ENCODE assay signal across 7 mouse cellular contexts in the genomic region with DNA sequence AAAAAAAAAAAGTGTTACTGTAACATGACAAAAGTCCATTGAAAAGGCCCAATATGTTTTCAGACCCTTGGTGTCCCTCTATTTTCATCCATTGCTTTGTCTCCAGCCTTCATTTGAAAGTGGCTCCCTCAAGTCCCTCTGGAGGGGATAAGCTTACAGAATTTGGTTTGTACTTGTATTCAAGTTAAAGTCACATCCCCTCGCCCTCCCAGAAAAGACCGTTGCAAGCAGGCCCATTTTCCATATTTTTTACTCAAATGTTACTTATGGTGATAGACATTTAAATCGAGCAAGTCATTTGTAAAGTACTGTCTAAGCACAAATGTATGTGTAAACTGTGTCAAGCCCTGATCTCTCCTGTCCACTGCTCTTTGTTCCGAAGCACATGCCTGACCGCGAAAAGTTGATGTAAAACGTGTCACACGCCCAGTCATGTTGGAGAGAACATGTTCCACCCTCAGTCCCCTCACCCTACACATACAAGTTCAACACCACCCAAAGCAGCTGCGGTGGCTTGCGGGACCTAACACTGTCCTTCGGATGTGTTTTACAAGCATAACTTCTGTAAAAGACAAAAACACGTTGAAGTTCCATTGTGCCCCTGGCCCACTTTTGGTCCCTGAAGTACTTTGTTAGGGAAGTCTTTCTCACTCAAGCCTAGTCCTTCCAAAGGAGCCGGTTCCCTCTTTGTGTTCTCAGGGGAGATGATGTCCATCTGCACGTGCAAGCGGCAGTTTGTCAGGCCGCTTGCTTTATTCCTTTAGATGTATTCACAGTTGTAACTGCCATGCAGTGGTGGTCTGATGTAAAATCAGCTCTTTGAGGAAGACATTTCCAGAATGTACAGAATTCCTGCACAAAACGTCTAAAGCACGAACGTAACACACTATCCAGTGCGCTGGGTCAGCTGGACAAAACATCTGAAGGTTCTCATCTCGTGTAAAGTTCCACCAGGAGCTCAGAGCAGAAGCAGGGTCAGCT. TPM values are rescaled to one million over a fixed set of nuclear protein-coding genes. Genes with fewer than 3 reads are reported as not detected.
DNase-seq lines count a peak whose midpoint lies in the region; ATAC-seq lines count a peak whose summit lies in the region.

No protein-coding gene starts in this region.

- DNase-seq in right cerebral cortex, adult 2 months (ENCODE audit: low spot score in 2 of 2), result peak; percentile 22 to 26
- no peak for DNase-seq in right cerebral cortex, adult 18-20 months
- peak; percentile 51 for DNase-seq in embryo, embryonic 9.5 days (ENCODE audit: extremely low spot score)
- DNase-seq in hindbrain, embryonic 14.5 days (ENCODE audit: low spot score), result peak; percentile 47
- DNase-seq in spleen, adult 12 weeks (ENCODE audit: low spot score), result peak; percentile 33

- peak overlapping the region; percentile 100 for H3K27ac ChIP-seq in hindbrain, embryonic 14.5 days
- H3K27ac ChIP-seq in lung, embryonic 16.5 days (ENCODE audit: low read length), result peak overlapping the region; percentile 100

- peak overlapping the region; percentile 98 for H3K9ac ChIP-seq in hindbrain, embryonic 14.5 days
- H3K9ac ChIP-seq in lung, embryonic 16.5 days (ENCODE audit: low read length), result peak overlapping the region; percentile 100

- no peak for ATAC-seq in hindbrain, embryonic 14.5 days (ENCODE audit: low FRiP score)
- ATAC-seq in lung, embryonic 16.5 days (ENCODE audit: low read depth), result no peak
- ATAC-seq in erythroid progenitor cell, adult 5-6 weeks (replicated peaks; ENCODE audit: low FRiP score, poor library complexity, severe bottlenecking), result no peak

- no peaks in the 10 kb centered on the region for H3K27me3 ChIP-seq in hindbrain, embryonic 14.5 days (ENCODE audit: control insufficient read depth, insufficient read depth, low read length)
- no peaks in the 10 kb centered on the region for H3K27me3 ChIP-seq in lung, embryonic 16.5 days (ENCODE audit: control insufficient read depth, insufficient read depth, low read depth, low read length)

- no peaks in the 10 kb centered on the region for H3K36me3 ChIP-seq in hindbrain, embryonic 14.5 days (replicated peaks; ENCODE audit: control insufficient read depth, insufficient read depth)
- no peaks in the 10 kb centered on the region for H3K36me3 ChIP-seq in lung, embryonic 16.5 days (ENCODE audit: control insufficient read depth, insufficient read depth, low read length)

- H3K4me2 ChIP-seq in hindbrain, embryonic 14.5 days (replicated peaks), result peak overlapping the region; percentile 86
- H3K4me2 ChIP-seq in lung, embryonic 16.5 days (ENCODE audit: low read depth, low read length), result peak overlapping the region; percentile 68

- H3K4me3 ChIP-seq in hindbrain, embryonic 14.5 days (replicated peaks; ENCODE audit: low read length), result peak overlapping the region; percentile 62
- H3K4me3 ChIP-seq in lung, embryonic 16.5 days (ENCODE audit: low read length), result peak overlapping the region; percentile 93

- WGBS in hindbrain, embryonic 14.5 days, result 16% methylated on average over 21 of the region's 21 CpGs
- WGBS in lung, embryonic 16.5 days, result 18% methylated on average over 21 of the region's 21 CpGs

- no peaks in the 10 kb centered on the region for H3K9me3 ChIP-seq in hindbrain, embryonic 14.5 days (ENCODE audit: control insufficient read depth, low read length)
- no peaks in the 10 kb centered on the region for H3K9me3 ChIP-seq in lung, embryonic 16.5 days (ENCODE audit: control insufficient read depth, low read length)

- H3K4me1 ChIP-seq in hindbrain, embryonic 14.5 days (replicated peaks; ENCODE audit: control insufficient read depth, insufficient read depth, low read length), result peaks cover 30% of the 10 kb centered on the region
- H3K4me1 ChIP-seq in lung, embryonic 16.5 days (replicated peaks; ENCODE audit: control insufficient read depth, insufficient read depth, low read length), result peaks cover 34% of the 10 kb centered on the region

RNA-seq across cellular contexts. Expression of a gene that starts 2.5 kb away (rescaled TPM):
- 14.4 and 17.0 TPM in 2 replicates for polyA plus RNA-seq in hindbrain, embryonic 14.5 days (2014; fragmentation: Nextera tagmentation; extraction: Ambion mirVana)
- 13.1 and 13.2 TPM in 2 replicates for polyA plus RNA-seq in lung, embryonic 16.5 days (2015; fragmentation: Nextera tagmentation; extraction: Ambion mirVana)
- total RNA-seq in erythroid progenitor cell, adult 5-6 weeks (2015; ENCODE audit: low replicate concordance), result 43.6 and 44.0 TPM in 2 replicates
- 89.2 and 100.0 TPM in 2 replicates for total RNA-seq in erythroid progenitor cell, adult 5-6 weeks (2017; ENCODE audit: low replicate concordance)

RNA-seq across cellular contexts. Expression of a gene that starts 15.7 kb away (rescaled TPM):
- polyA plus RNA-seq in hindbrain, embryonic 14.5 days (2014; fragmentation: Nextera tagmentation; extraction: Ambion mirVana), result 224 and 245 TPM in 2 replicates
- 281 and 310 TPM in 2 replicates for polyA plus RNA-seq in lung, embryonic 16.5 days (2015; fragmentation: Nextera tagmentation; extraction: Ambion mirVana)
- total RNA-seq in erythroid progenitor cell, adult 5-6 weeks (2015; ENCODE audit: low replicate concordance), result 36.5 and 43.6 TPM in 2 replicates
- total RNA-seq in erythroid progenitor cell, adult 5-6 weeks (2017; ENCODE audit: low replicate concordance), result 113 and 196 TPM in 2 replicates

RNA-seq across cellular contexts. Expression of a gene that starts 49.3 kb away (rescaled TPM):
- 64.3 and 75.4 TPM in 2 replicates for polyA plus RNA-seq in hindbrain, embryonic 14.5 days (2014; fragmentation: Nextera tagmentation; extraction: Ambion mirVana)
- polyA plus RNA-seq in lung, embryonic 16.5 days (2015; fragmentation: Nextera tagmentation; extraction: Ambion mirVana), result 34.8 and 39.1 TPM in 2 replicates
- total RNA-seq in erythroid progenitor cell, adult 5-6 weeks (2015; ENCODE audit: low replicate concordance), result 6.8 and 8.0 TPM in 2 replicates
- 1.9 and 5.9 TPM in 2 replicates for total RNA-seq in erythroid progenitor cell, adult 5-6 weeks (2017; ENCODE audit: low replicate concordance)
